Mouse (Mus musculus): Measurements from ENCODE around the gene Frat1.

GRCm38 (mm10) chr19:41808104-41808634 is 21.6 kb upstream of the Frat1 start:
- TF ChIP-seq CTCF (IDR thresholded peaks at IDR 0.05) (no peak), POLR2A (IDR thresholded peaks at IDR 0.05; ENCODE audit: insufficient read depth, low read depth, low read length) (no peak), EP300 (IDR thresholded peaks at IDR 0.05; ENCODE audit: insufficient read depth, low read depth, low read length) (no peak)

Measured in heart, adult 2 months (tissue).